Mouse (Mus musculus) spleen, adult 2 months (tissue): ENCODE data around the gene Plod3. TPM values are rescaled to one million over a fixed set of nuclear protein-coding genes. Genes with fewer than 3 reads are reported as not detected.

Experiments used
- DNase-seq, 2 experiments: peaks; one replicate each; pipeline versions ENCODE4 v3.0.0 to v3.0.0-alpha.2; 2012 to 2021; ENCODE audit warnings: low spot score in 2 of 2, low read depth in 1 of 2
- H3K27ac ChIP-seq: fragments of 200-500 bp; 2 replicates; pipeline ENCODE4 v1.5.1; 2012; ENCODE audit warnings: low read length, inconsistent platforms; ENCODE audit not compliant: insufficient read depth
- H3K27me3 ChIP-seq: fragments of 200-500 bp; 2 replicates; pipeline ENCODE4 v1.6.1; 2012; ENCODE audit warnings: mild to moderate bottlenecking, moderate library complexity, low read length, inconsistent platforms; ENCODE audit not compliant: control insufficient read depth, insufficient read depth
- H3K36me3 ChIP-seq: fragments of 200-500 bp; 2 replicates; pipeline ENCODE4 v1.6.1; 2012; ENCODE audit warnings: mild to moderate bottlenecking, low read length, inconsistent platforms; ENCODE audit not compliant: control insufficient read depth, insufficient read depth
- H3K4me1 ChIP-seq: fragments of 200-500 bp; 2 replicates; pipeline ENCODE4 v1.6.1; 2011; ENCODE audit warnings: inconsistent platforms; ENCODE audit not compliant: control insufficient read depth, insufficient read depth, insufficient read length
- H3K4me3 ChIP-seq: fragments of 200-500 bp; 2 replicates; pipeline ENCODE4 v1.5.1; 2011; ENCODE audit warnings: mild to moderate bottlenecking, inconsistent platforms; ENCODE audit not compliant: insufficient read depth, insufficient read length; ENCODE audit errors: extremely low read depth
- CTCF ChIP-seq: fragments of 200-500 bp; IDR thresholded peaks from 2 replicates; pipeline ENCODE4 v1.5.1; 2011; ENCODE audit warnings: mild to moderate bottlenecking, inconsistent platforms; ENCODE audit not compliant: insufficient read depth, insufficient read length, insufficient replicate concordance; ENCODE audit errors: extremely low read depth
- POLR2A ChIP-seq: fragments of 200-500 bp; IDR thresholded peaks from 2 replicates; pipeline ENCODE4 v1.6.1; 2011; ENCODE audit warnings: low read depth, low read length, inconsistent platforms
- WGBS: fragments of 180-500 bp; shearing (Covaris S2); methylation state at CpG from one replicate; pipeline ENCODE4 v1.1.7; 2018; 5-methylcytosine and 5-hydroxymethylcytosine counted together
- polyA plus RNA-seq: library from polyadenylated mRNA; depleted of rRNA; stranded (reverse); fragments of >200 nt; gene quantifications from 2 replicates; pipeline ENCODE4 v1.2.3, GENCODE M21; 2012

Plod3 gene
- polyA plus RNA-seq, 1 experiment = 37.2 TPM

DNA sequence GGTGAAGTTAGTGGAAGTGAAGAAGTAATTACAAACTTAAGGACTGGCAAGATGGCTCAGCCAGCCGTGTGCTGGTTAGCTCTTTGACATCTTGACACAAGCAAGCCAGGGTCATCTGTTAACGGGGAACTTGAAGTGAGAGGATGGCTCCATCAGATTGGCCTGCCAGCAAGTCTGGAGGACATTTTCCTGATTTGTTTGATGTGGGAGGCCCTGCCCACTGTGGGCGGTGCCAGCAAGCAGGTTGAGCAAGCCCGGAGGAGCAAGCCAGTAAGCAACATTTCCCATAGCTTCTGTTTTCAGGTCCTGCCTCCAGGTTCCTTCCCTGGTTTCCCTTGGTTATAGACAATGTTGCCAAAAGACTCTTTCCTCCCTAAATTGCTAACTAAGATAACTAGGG is 31.2 kb upstream of the Plod3 start:
- H3K36me3 ChIP-seq = no peaks in the 10 kb centered on the region
- H3K4me1 ChIP-seq = no peaks in the 10 kb centered on the region
- no peak overlapping the region for H3K27ac ChIP-seq
- WGBS = 85% methylated on average over 4 of the region's 4 CpGs
- no peak overlapping the region for H3K4me3 ChIP-seq
- DNase-seq = no peak
- no peaks in the 10 kb centered on the region for H3K27me3 ChIP-seq
- TF ChIP-seq CTCF (no peak), POLR2A (no peak)

DNA sequence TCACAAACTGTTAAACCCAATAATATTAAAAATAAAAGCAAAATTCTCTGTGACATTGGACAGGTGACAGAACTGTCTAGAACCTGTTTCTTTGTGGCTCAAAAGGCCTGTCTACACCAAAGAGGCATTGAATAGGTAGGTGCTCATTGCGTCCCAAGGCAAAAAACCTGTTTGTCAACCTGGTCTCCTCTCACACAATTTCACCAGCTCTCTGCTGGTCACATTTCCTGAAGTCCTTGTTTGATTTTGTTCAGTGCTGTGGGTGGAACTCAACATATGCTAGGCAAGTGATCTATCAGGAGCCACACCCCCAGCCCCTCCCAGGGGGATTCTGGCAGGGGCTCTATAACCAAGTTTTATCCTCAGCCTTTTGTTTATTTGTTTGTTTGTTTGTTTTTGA is 29.6 kb upstream of the Plod3 start:
- WGBS = 95% methylated on average over 1 of the region's 1 CpGs
- Histone ChIP-seq H3K4me3 (no peak overlapping the region), H3K27me3 (no peaks in the 10 kb centered on the region), H3K27ac (no peak overlapping the region), H3K36me3 (no peaks in the 10 kb centered on the region), H3K4me1 (no peaks in the 10 kb centered on the region; the same call in 1 of the 2 replicates)
- TF ChIP-seq POLR2A = no peak
- DNase-seq = no peak

DNA sequence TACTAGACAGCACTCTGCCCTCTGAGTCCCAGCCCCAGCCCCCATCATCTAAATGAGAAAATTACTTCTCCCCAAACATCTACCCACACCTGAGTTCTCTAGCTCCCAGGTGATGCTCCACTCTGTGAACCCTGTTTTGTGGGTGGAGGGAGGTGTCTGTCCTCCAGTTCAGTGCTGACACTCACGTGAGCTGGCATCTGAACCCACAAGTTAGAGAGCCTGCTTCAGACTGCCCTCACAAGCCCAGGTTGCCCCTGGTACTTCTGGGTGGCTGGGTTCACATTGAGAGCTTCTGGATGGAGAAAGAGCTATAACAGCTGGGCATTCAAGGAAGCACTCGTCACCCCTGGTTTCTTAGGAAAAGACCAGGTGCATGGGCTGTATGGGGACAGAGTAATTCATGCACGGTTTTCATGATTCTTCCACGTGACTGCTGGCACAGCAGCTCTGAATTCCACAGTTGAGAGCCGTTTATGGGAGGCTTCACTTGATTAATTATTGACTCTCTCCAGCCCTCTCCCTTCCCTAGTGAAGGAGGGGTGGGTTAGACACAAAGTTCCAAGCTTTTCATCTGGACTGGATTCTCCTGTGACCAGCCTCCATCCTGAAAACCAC is 27.7 kb upstream of the Plod3 start:
- no peak for DNase-seq
- H3K4me3 ChIP-seq = no peak overlapping the region
- no peak for TF ChIP-seq POLR2A
- TF ChIP-seq CTCF = no peak
- WGBS = 83% methylated on average over 5 of the region's 5 CpGs
- H3K4me1 ChIP-seq = peaks cover 3% of the 10 kb centered on the region; the same call in 1 of the 2 replicates
- H3K36me3 ChIP-seq = peaks cover 8% of the 10 kb centered on the region; the same call in 1 of the 2 replicates
- H3K27ac ChIP-seq = no peak overlapping the region
- H3K27me3 ChIP-seq = no peaks in the 10 kb centered on the region

DNA sequence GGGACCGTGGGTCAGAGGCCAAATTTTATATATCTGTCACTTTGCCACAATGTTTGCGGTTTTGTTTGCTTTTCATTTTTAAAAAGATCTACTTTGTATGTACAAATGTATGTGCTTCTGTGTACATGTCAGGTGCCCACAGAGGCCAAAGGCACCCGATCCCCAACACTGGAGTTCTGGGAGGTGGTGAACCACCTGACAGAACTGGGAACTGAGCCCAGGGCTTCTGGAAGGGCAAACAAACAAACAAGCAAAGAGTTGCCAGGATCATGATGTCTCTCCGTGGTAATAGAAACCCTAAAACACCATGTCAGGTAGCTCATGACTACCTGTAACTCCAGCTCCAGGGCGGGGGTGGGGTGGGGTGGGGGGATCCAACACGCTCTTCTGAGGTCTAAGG is 26.8 kb upstream of the Plod3 start:
- Histone ChIP-seq H3K4me1 (peaks cover 3% of the 10 kb centered on the region; the same call in 1 of the 2 replicates), H3K27ac (no peak overlapping the region)
- DNase-seq = no peak

DNA sequence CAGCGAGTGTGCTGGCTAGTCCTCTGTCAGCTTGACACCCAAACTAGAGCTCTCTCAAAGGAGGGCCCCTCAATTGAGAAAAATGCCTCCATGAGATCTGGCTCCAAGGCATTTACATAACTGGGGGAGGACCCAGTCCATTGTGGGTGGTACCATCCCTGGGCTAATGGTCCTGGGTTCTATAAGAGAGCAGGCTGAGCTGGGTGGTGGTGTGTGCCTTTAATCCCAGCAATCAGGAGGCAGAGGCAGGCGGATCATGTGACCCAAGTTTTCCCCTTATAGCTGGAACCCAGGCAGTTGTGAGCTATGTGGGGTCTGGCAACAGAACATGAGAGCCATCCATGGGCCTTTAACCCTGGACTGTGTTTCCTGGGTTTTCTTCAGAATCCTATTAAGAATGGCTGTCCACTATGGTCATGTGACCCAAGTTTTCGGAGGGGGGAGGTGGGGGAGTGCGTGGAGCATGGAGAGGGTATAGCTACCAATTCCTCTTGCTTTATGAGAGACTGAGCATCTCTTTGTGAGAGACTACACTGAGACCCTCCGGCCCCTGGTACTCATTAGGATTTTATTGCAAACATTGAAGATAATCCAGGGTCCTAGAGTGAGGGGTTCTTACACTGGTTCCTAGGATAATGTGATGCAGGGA is 25.4 kb upstream of the Plod3 start:
- Histone ChIP-seq H3K4me3 (peak overlapping the region; percentile 86), H3K4me1 (peaks cover 3% of the 10 kb centered on the region; the same call in 1 of the 2 replicates), H3K36me3 (peaks cover 23% of the 10 kb centered on the region), H3K27ac (no peak overlapping the region), H3K27me3 (no peaks in the 10 kb centered on the region)
- WGBS = 36% methylated on average over 5 of the region's 5 CpGs
- TF ChIP-seq CTCF (no peak), POLR2A (no peak)
- no peak for DNase-seq

More for the DNA sequence above, 26.8 kb upstream of the Plod3 start:
- H3K36me3 ChIP-seq = peaks cover 11% of the 10 kb centered on the region; the same call in 1 of the 2 replicates
- TF ChIP-seq CTCF (no peak), POLR2A (no peak)
- 93% methylated on average over 6 of the region's 6 CpGs for WGBS
- H3K27me3 ChIP-seq = no peaks in the 10 kb centered on the region
- no peak overlapping the region for H3K4me3 ChIP-seq

DNA sequence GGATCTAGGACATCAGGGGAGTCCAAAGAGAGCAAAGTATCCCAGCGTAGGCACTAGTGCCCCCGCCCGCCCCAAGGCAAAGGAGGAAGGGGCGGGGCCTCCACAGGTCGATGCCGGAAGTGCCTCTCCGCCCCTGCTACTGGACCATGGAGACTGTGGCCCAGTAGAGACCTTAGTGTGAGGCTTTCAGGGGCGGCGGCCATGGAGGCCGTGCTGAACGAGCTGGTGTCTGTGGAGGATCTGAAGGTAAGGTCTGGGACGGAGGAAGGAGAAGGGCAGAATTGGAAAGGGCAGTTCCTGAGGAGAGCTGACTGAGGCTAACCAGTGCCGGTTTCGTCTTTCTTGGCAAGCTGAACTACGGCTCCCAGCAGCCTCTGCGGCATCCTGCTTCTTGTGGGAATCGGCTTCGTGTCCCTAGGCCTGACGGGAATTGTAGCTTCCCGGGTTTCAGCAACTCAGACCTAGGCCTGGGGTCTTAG is 24.8 kb upstream of the Plod3 start:
- DNase-seq = peak; percentile 74 to 86
- Histone ChIP-seq H3K4me1 (peaks cover 3% of the 10 kb centered on the region; the same call in 1 of the 2 replicates), H3K36me3 (peaks cover 23% of the 10 kb centered on the region), H3K27ac (peak overlapping the region; percentile 91), H3K27me3 (no peaks in the 10 kb centered on the region), H3K4me3 (peak overlapping the region; percentile 86)
- TF ChIP-seq POLR2A = peak; percentile 54; the same call in 1 of the 2 replicates
- TF ChIP-seq CTCF = no peak
- 2% methylated on average over 20 of the region's 20 CpGs for WGBS

DNA sequence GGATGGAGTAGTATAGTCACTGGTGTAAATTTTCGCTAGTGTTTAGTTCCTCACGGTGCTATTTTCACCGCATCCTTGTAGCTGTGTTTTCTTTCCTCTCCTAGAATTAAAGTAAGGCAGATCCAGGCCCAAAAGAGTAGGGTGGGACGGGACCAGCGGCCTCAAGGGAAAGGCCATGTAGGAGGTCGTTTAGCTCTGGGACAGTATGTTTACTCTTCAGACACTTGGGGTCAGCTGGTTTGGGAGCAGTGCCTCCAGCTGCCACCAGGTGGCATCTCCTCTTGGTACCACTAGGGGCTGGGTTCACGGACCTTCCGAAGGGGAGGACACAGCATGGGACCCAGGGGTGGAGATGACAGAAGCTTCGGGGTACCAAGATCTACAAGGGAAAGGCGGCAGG is 24.3 kb upstream of the Plod3 start:
- peaks cover 3% of the 10 kb centered on the region; the same call in 1 of the 2 replicates for H3K4me1 ChIP-seq

More for the DNA sequence above, 24.3 kb upstream of the Plod3 start:
- WGBS = under 1% methylated on average over 10 of the region's 10 CpGs
- DNase-seq = peak; percentile 56 to 79
- peak overlapping the region; percentile 86 for H3K4me3 ChIP-seq
- H3K27me3 ChIP-seq = no peaks in the 10 kb centered on the region
- H3K27ac ChIP-seq = peak overlapping the region; percentile 91
- peaks cover 23% of the 10 kb centered on the region for H3K36me3 ChIP-seq
- TF ChIP-seq CTCF (peak; percentile 91; the same call in 1 of the 2 replicates), POLR2A (no peak)
